Comparison of ENCODE assay signal across 8 mouse cellular contexts in the genomic region with DNA sequence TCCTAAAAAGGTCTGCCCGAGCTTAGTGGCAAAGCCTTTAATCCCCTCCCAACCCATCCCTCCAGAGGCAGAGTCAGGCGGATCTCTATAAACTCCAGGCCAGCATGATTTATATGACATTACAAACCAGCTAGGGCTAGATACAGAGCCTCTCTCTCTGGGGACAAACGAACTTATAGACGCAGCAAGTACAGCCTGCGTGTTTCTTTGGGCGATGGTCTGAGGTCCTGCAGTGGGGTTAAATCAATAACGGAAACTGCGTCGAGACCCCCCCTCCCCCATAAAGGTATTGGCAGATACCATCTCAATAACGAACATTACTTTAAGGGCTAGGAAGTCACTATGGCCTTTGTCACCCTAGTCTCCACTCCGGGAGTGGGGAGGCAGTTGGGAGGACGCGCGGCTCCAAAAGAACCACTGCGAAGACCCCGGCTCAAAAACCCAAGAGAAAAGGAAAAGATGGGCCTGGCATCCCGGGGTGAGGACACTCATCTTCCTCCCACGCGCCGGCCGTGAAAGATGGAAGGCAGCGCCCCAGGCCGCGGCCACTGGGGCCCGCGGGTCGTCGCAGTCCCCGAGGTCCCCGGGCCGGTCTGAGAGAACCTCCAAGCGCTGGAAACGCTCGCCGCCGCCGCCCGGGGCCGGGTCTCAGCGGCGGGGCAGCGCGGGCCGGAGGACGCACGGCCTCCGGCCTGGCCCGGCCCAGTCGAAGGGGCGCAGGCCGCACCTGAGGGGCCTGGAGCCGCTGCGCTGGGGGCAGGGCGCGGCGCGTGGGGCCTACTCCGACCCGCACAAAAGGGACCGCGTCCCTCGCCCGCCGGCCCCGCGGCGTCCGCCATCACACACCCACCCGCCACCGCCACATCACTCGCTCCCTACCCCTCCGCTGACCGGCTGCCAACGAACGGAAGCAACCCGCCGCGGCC. TPM values are rescaled to one million over a fixed set of nuclear protein-coding genes. Genes with fewer than 3 reads are reported as not detected.
DNase-seq lines count a peak whose midpoint lies in the region; ATAC-seq and TF ChIP-seq lines count a peak whose summit lies in the region.

No protein-coding gene starts in this region.

- H3K4me1 ChIP-seq in testis, adult 2 months (ENCODE audit: control insufficient read depth, insufficient read depth, low read length), result peaks cover 2% of the 10 kb centered on the region; the same call in 1 of the 2 replicates
- peaks cover 28% of the 10 kb centered on the region for H3K4me1 ChIP-seq in forebrain, embryonic 12.5 days
- H3K4me1 ChIP-seq in intestine, postnatal 0 days (replicated peaks; ENCODE audit: control insufficient read depth, insufficient read depth, low read length), result no peaks in the 10 kb centered on the region
- H3K4me1 ChIP-seq in stomach, embryonic 14.5 days (ENCODE audit: control insufficient read depth, insufficient read depth, low read length), result peaks cover 4% of the 10 kb centered on the region; the same call in 1 of the 2 replicates

- H3K4me2 ChIP-seq in forebrain, embryonic 12.5 days, result peak overlapping the region; percentile 76
- H3K4me2 ChIP-seq in intestine, postnatal 0 days (replicated peaks; ENCODE audit: low read depth), result peak overlapping the region; percentile 64
- peak overlapping the region; percentile 56 for H3K4me2 ChIP-seq in stomach, embryonic 14.5 days (replicated peaks; ENCODE audit: low read depth, low read length)

- H3K27ac ChIP-seq in testis, adult 2 months (ENCODE audit: control insufficient read depth, insufficient read depth, low read depth, low read length), result peak overlapping the region; percentile 96
- peak overlapping the region; percentile 95 for H3K27ac ChIP-seq in forebrain, embryonic 12.5 days
- peak overlapping the region; percentile 93 for H3K27ac ChIP-seq in intestine, postnatal 0 days (ENCODE audit: low read depth, low read length)
- peak overlapping the region; percentile 94 for H3K27ac ChIP-seq in stomach, embryonic 14.5 days (ENCODE audit: low read length)

- TF ChIP-seq CTCF in testis, adult 2 months (IDR thresholded peaks at IDR 0.05; ENCODE audit: control insufficient read depth, insufficient read depth, insufficient replicate concordance, low read depth, low read length), result no peak
- TF ChIP-seq CTCF in intestine, postnatal 0 days (IDR thresholded peaks at IDR 0.05; ENCODE audit: low read depth), result no peak

- ATAC-seq in forebrain, embryonic 12.5 days (ENCODE audit: low FRiP score), result peak; percentile 86
- ATAC-seq in intestine, postnatal 0 days, result peak; percentile 73
- peak; percentile 79 for ATAC-seq in stomach, embryonic 14.5 days (ENCODE audit: insufficient number of reproducible peaks, insufficient read depth, low FRiP score, low read depth)

- peak overlapping the region; percentile 93 for H3K4me3 ChIP-seq in testis, adult 2 months (ENCODE audit: control insufficient read depth, low read depth, low read length)
- peak overlapping the region; percentile 100 for H3K4me3 ChIP-seq in forebrain, embryonic 12.5 days (replicated peaks)
- peak overlapping the region; percentile 99 for H3K4me3 ChIP-seq in intestine, postnatal 0 days (ENCODE audit: low read depth, low read length)
- H3K4me3 ChIP-seq in stomach, embryonic 14.5 days (ENCODE audit: low read depth, low read length), result peak overlapping the region; percentile 96

- peaks cover 2% of the 10 kb centered on the region for H3K36me3 ChIP-seq in testis, adult 2 months (ENCODE audit: control insufficient read depth, insufficient read depth, low read length)
- H3K36me3 ChIP-seq in forebrain, embryonic 12.5 days (replicated peaks), result peaks cover 36% of the 10 kb centered on the region
- H3K36me3 ChIP-seq in intestine, postnatal 0 days (ENCODE audit: control insufficient read depth, insufficient read depth), result peaks cover 30% of the 10 kb centered on the region
- H3K36me3 ChIP-seq in stomach, embryonic 14.5 days (ENCODE audit: control insufficient read depth, insufficient read depth, low read length), result peaks cover 38% of the 10 kb centered on the region

- peak; percentile 34 for DNase-seq in adrenal gland, adult 8-10 months
- DNase-seq in adrenal gland, adult 2 months, result no peak
- no peak for DNase-seq in testis, postnatal 14 days (ENCODE audit: low spot score)
- peak; percentile 11 for DNase-seq in lung, postnatal 36 days

- peak overlapping the region; percentile 100 for H3K9ac ChIP-seq in forebrain, embryonic 12.5 days
- peak overlapping the region; percentile 94 for H3K9ac ChIP-seq in intestine, postnatal 0 days (ENCODE audit: low read depth, low read length)
- peak overlapping the region; percentile 96 for H3K9ac ChIP-seq in stomach, embryonic 14.5 days (replicated peaks; ENCODE audit: low read depth, low read length)

- TF ChIP-seq POLR2A in testis, adult 2 months (IDR thresholded peaks at IDR 0.05; ENCODE audit: control insufficient read depth, low read depth, low read length), result no peak

- H3K27me3 ChIP-seq in testis, adult 2 months (ENCODE audit: control insufficient read depth, insufficient read depth, low read length), result no peaks in the 10 kb centered on the region
- H3K27me3 ChIP-seq in forebrain, embryonic 12.5 days, result no peaks in the 10 kb centered on the region
- H3K27me3 ChIP-seq in intestine, postnatal 0 days (replicated peaks; ENCODE audit: control insufficient read depth, insufficient read depth, low read length), result no peaks in the 10 kb centered on the region
- H3K27me3 ChIP-seq in stomach, embryonic 14.5 days (ENCODE audit: control insufficient read depth, insufficient read depth, low read length), result no peaks in the 10 kb centered on the region

- H3K9me3 ChIP-seq in forebrain, embryonic 12.5 days, result no peaks in the 10 kb centered on the region
- no peaks in the 10 kb centered on the region for H3K9me3 ChIP-seq in intestine, postnatal 0 days (ENCODE audit: control insufficient read depth)
- H3K9me3 ChIP-seq in stomach, embryonic 14.5 days (ENCODE audit: control insufficient read depth, low read depth, low read length), result no peaks in the 10 kb centered on the region

- WGBS in forebrain, embryonic 12.5 days, result 2% methylated on average over 71 of the region's 78 CpGs
- WGBS in intestine, postnatal 0 days, result under 1% methylated on average over 68 of the region's 78 CpGs
- 1% methylated on average over 67 of the region's 78 CpGs for WGBS in stomach, embryonic 14.5 days

RNA-seq across cellular contexts. Expression of gene Ccar1, which starts 0.6 kb away (rescaled TPM):
- total RNA-seq in adrenal gland, adult 8-10 months (2022), result 10 to 100 TPM; 47.1 to 78.2 (median 61.6) TPM
- 100 to 1,000 TPM in 1 of 2 experiments, 10 to 100 TPM in 1; 48.2 to 114 TPM for total RNA-seq in adrenal gland, adult 2 months (2021)
- polyA plus RNA-seq in adrenal gland, adult 2 months (2012; rRNA removed), result 32.4 and 49.1 TPM in 2 replicates
- 79.8 and 94.1 TPM in 2 replicates for polyA plus RNA-seq in testis, adult 2 months (2012; rRNA removed)
- 165 and 171 TPM in 2 replicates for polyA plus RNA-seq in forebrain, embryonic 12.5 days (2016; fragmentation: Nextera tagmentation; extraction: Ambion mirVana)
- polyA plus RNA-seq in intestine, postnatal 0 days (2015; fragmentation: Nextera tagmentation; extraction: Ambion mirVana), result 45.7 and 46.8 TPM in 2 replicates
- polyA plus RNA-seq in stomach, embryonic 14.5 days (2014; fragmentation: Nextera tagmentation; extraction: Ambion mirVana), result 141 and 144 TPM in 2 replicates

Comparison
In these comparisons a context has a peak if more than half of its experiments do, and no peak if none do; other contexts are left out.
1. DNase-seq: peak in adrenal gland, adult 8-10 months (single experiment) and lung, postnatal 36 days (single experiment); none in adrenal gland, adult 2 months (single experiment) and testis, postnatal 14 days (single experiment).
2. Peak in every context shown above with its lines, with median percentiles within 50 percentile points of each other: H3K27ac ChIP-seq, H3K4me3 ChIP-seq, ATAC-seq, H3K4me2 ChIP-seq and H3K9ac ChIP-seq.